Mouse (Mus musculus) cortical plate, adult 2 months (tissue): ENCODE data around the gene Prrg2.

Source experiments
- CTCF ChIP-seq: fragments of 200-500 bp; IDR thresholded peaks from 2 replicates; pipeline ENCODE4 v1.5.1; 2011; ENCODE audit warnings: mild to moderate bottlenecking, control low read depth, low read length; ENCODE audit not compliant: insufficient read depth; ENCODE audit errors: extremely low read depth
- POLR2A ChIP-seq: fragments of 200-500 bp; IDR thresholded peaks from 2 replicates; pipeline ENCODE4 v1.6.1; 2011; ENCODE audit warnings: mild to moderate bottlenecking, low read length, control low read depth; ENCODE audit not compliant: insufficient read depth; ENCODE audit errors: extremely low read depth

- TF ChIP-seq CTCF (no peak), POLR2A (no peak)
Measured at GRCm38 (mm10) chr7:45024281-45025248, 37.9 kb downstream of the Prrg2 start.
